Mouse (Mus musculus): ENCODE measurements around the gene Atp1a1. TPM values are rescaled to one million over a fixed set of nuclear protein-coding genes. Genes with fewer than 3 reads are reported as not detected.

Atp1a1 gene
- total RNA-seq, 2 experiments from 2014 or later: 69.6 to 120 TPM

DNA sequence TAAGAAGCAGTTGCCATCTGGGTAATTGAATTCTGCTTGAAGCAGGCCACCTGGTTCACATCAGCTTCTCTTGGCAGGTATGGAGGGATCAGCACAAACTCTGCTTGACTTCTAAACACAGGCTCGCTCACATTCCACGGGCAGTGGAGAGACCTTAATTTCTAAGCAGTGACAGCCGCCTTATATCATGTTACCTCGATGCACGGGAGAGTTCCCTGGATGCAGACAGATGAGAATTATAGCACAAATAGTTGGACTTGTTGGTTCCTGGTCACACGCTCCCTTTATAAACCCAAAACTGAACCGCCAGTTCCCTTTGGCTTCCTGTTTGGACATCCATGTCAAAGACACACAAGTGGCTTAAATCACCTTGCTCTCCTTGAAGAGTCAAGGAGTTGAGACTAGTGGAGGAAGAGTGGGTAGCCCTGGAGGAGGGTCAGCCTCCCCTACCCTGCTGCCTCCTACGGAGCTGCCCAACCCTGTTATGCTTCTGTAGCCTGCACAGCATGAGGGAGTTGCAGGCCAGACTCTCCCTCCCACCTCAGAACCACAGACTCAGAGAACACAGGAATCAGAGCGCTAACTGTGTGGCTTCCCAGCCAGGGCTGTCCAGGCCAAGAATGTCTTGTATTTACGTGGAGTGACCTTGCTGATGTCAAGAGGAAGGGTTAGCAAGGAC, 7.5 kb upstream of the Atp1a1 start:
- ATAC-seq (ENCODE audit: poor library complexity, severe bottlenecking): no peak

GRCm38 (mm10) chr3:101611012-101611812, 6.7 kb upstream of the Atp1a1 start:
- ATAC-seq (ENCODE audit: poor library complexity, severe bottlenecking): no peak

GRCm38 (mm10) chr3:101609302-101609701, 4.8 kb upstream of the Atp1a1 start:
- no peak for ATAC-seq (ENCODE audit: poor library complexity, severe bottlenecking)

DNA sequence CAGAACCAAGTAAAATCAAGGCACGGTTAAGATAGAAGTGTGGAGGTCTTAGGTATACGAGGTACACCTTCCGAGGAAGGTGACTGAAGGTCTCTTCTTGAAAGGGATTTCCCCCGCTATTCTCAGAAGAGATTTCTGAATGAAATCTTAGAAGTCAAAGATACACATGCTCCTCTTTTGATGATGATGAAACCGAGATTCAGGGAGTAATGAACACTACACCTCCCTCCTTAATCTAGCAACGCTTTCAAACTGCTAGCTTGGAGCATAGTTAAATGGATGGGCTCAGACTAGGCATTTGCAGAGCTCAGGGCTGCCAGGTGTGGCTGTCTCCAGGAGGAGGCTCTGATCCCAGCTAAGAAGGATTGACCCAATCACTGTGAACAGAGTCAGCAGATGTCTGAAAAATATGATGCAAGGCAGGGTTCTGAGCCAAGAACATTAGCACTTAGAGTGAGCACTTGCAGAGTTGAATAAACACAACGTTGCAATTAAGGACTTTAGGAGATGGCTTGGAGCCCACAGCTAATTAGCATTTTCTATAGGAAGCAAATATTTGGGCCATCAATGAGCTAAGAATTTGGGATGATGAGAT, 2.5 kb upstream of the Atp1a1 start:
- ATAC-seq (ENCODE audit: poor library complexity, severe bottlenecking): no peak

- ATAC-seq (ENCODE audit: poor library complexity, severe bottlenecking): no peak
Observed at GRCm38 (mm10) chr3:101605721-101606120, 1.2 kb upstream of the Atp1a1 start.

GRCm38 (mm10) chr3:101605291-101605690, 807 bp upstream of the Atp1a1 start:
- ATAC-seq (ENCODE audit: poor library complexity, severe bottlenecking): no peak

GRCm38 (mm10) chr3:101603661-101604549, 579 bp downstream of the Atp1a1 start:
- ATAC-seq (ENCODE audit: poor library complexity, severe bottlenecking): peak; percentile 61

DNA sequence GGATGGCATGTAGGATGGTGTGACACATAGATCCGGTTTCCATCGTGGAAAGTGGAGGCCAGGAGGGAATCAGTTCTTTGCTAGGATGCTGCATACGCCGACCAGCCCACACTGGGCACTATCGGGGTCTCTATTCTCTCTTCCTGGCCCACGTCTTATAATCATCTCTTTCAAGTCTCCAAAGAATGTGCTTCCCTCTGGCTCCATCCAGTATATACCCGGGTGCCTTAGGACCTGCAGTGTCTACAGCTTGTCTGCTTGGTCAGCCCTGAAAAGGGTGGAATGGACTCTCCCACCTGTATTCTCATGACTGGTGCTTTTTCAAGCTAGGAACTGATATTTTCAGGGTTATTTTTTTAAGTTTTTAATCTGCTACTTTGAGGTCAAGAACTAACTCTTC, 1.3 kb downstream of the Atp1a1 start:
- ATAC-seq (ENCODE audit: poor library complexity, severe bottlenecking): no peak

DNA sequence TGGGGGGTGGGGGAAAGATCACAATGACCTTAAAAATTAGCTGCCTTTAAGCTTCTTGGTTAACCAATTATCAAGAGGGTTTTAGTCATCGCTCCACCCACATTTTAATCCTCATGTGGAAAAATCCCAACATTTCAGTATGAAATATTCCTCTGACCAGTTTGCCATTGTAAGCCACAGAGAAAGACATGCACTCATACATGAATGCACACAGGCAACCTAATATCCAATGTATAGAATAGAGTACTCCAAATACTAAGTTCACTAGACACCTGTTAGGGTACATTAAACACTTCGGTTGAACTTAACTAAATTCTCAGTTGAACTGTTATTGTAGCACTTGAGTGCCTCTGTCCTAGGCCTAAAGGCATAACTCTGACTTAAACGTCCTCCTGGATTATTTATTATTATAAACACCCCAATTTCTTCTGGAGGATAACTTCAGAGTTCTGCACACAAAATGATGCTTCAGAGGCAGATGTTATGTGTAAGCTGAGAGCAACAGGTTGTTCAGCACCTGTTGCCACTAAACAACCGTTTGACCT, 1.9 kb downstream of the Atp1a1 start:
- no peak for ATAC-seq (ENCODE audit: poor library complexity, severe bottlenecking)

GRCm38 (mm10) chr3:101601687-101602086, 2.8 kb downstream of the Atp1a1 start:
- no peak for ATAC-seq (ENCODE audit: poor library complexity, severe bottlenecking)

DNA sequence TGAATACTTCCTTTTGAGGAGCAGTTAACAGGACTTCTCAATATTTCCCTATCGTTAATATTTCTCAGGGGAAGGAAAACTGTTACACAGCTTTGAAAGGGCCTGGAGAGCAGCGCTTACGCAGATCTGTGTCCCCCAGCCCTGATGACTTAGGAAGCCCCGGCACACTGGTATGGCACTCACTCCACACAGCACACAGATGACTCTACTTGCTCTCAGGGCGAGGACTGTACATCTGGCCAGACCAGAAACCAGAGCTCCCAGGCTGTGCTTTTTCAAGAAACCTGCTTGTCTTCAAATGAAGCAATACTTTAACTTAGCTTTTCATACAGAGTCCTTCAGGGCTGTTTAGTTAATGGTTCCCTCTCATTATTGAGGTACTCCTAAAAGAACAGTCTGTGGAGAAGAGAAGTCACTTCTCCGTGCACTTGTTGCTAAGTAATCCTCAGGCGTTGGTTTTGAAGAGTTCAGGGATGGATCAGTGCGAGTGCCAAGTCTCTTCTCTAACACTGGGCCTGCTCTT, 3.4 kb downstream of the Atp1a1 start:
- ATAC-seq (ENCODE audit: poor library complexity, severe bottlenecking): no peak

- ATAC-seq (ENCODE audit: poor library complexity, severe bottlenecking): peak; percentile 27
Observed at GRCm38 (mm10) chr3:101599920-101600741, 4.4 kb downstream of the Atp1a1 start.

- no peak for ATAC-seq (ENCODE audit: poor library complexity, severe bottlenecking)
Observed at GRCm38 (mm10) chr3:101599191-101599919, 5.1 kb downstream of the Atp1a1 start.

GRCm38 (mm10) chr3:101598231-101598905, 6.1 kb downstream of the Atp1a1 start:
- ATAC-seq (ENCODE audit: poor library complexity, severe bottlenecking): no peak

- peak; percentile 63 for ATAC-seq (ENCODE audit: poor library complexity, severe bottlenecking)
Observed at GRCm38 (mm10) chr3:101597317-101598096, 7.0 kb downstream of the Atp1a1 start.

- ATAC-seq (ENCODE audit: poor library complexity, severe bottlenecking): no peak
Observed at GRCm38 (mm10) chr3:101596686-101597085, 7.8 kb downstream of the Atp1a1 start.

- no peak for ATAC-seq (ENCODE audit: poor library complexity, severe bottlenecking)
Observed at GRCm38 (mm10) chr3:101595866-101596630, 8.4 kb downstream of the Atp1a1 start.
